Mouse (Mus musculus): ENCODE results near the gene Gm45337.
"Not testable (repeated sequence)": the region's sequence is repeated elsewhere in the genome, so short reads cannot be mapped to it uniquely, and the experiment has no call there.

Gm45337 gene

GRCm38 (mm10) chr7:142144507-142144906 is at the start of gene Gm45337:
Gm45337 (minus strand) TSS chr7:142144607.
- DNase-seq (ENCODE audit: low spot score), result no peak

GRCm38 (mm10) chr7:142190289-142190688 is 45.9 kb upstream of the Gm45337 start, which contains the start of gene Gm10153:
Gm10153 (minus strand) TSS chr7:142190389.
- no peak for DNase-seq (ENCODE audit: low spot score)

- DNase-seq (ENCODE audit: low spot score), result no peak
Observed at GRCm38 (mm10) chr7:142188156-142188555, 43.7 kb upstream of the Gm45337 start.

- DNase-seq (ENCODE audit: low spot score), result no peak
Observed at GRCm38 (mm10) chr7:142181021-142181420, 36.6 kb upstream of the Gm45337 start.

- DNase-seq (ENCODE audit: low spot score), result no peak
Observed at GRCm38 (mm10) chr7:142178685-142179084, 34.3 kb upstream of the Gm45337 start.

GRCm38 (mm10) chr7:142175905-142176304 is 31.5 kb upstream of the Gm45337 start, which contains the start of gene Krtap5-2:
Krtap5-2 (minus strand) TSS chr7:142176005.
- not testable (repeated sequence) for DNase-seq (ENCODE audit: low spot score)

GRCm38 (mm10) chr7:142169836-142170235 is 25.4 kb upstream of the Gm45337 start:
- no peak for DNase-seq (ENCODE audit: low spot score)

- not testable (repeated sequence) for DNase-seq (ENCODE audit: low spot score)
Observed at GRCm38 (mm10) chr7:142165639-142166038, 21.2 kb upstream of the Gm45337 start, which contains the start of gene Gm4553. Gm4553 (minus strand) TSS chr7:142165739.

GRCm38 (mm10) chr7:142159366-142159765 is 15.0 kb upstream of the Gm45337 start:
- DNase-seq (ENCODE audit: low spot score), result no peak

GRCm38 (mm10) chr7:142157013-142157412 is 12.6 kb upstream of the Gm45337 start, which contains the start of gene Gm29735:
Gm29735 (minus strand) TSS chr7:142157113.
- not testable (repeated sequence) for DNase-seq (ENCODE audit: low spot score)

- no peak for DNase-seq (ENCODE audit: low spot score)
Observed at GRCm38 (mm10) chr7:142155308-142155707, 10.9 kb upstream of the Gm45337 start.

GRCm38 (mm10) chr7:142152191-142152590 is 7.8 kb upstream of the Gm45337 start:
- no peak for DNase-seq (ENCODE audit: low spot score)

- no peak for DNase-seq (ENCODE audit: low spot score)
Observed at GRCm38 (mm10) chr7:142148633-142149032, 4.2 kb upstream of the Gm45337 start.

GRCm38 (mm10) chr7:142146033-142146432 is 1.6 kb upstream of the Gm45337 start:
- DNase-seq (ENCODE audit: low spot score), result peak; percentile 52

- DNase-seq (ENCODE audit: low spot score), result no peak
Observed at GRCm38 (mm10) chr7:142145413-142145940, 1.1 kb upstream of the Gm45337 start.

GRCm38 (mm10) chr7:142143506-142144010 is 849 bp downstream of the Gm45337 start:
- DNase-seq (ENCODE audit: low spot score), result not testable (repeated sequence)

GRCm38 (mm10) chr7:142140696-142141095 is 3.7 kb downstream of the Gm45337 start:
- DNase-seq (ENCODE audit: low spot score), result no peak

- not testable (repeated sequence) for DNase-seq (ENCODE audit: low spot score)
Observed at GRCm38 (mm10) chr7:142135934-142136333, 8.5 kb downstream of the Gm45337 start, which contains the start of gene Gm39115. Gm39115 (minus strand) TSS chr7:142136034.

- DNase-seq (ENCODE audit: low spot score), result peak; percentile 21
Observed at GRCm38 (mm10) chr7:142134206-142134995, 10.0 kb downstream of the Gm45337 start.

GRCm38 (mm10) chr7:142128843-142129242 is 15.6 kb downstream of the Gm45337 start:
- DNase-seq (ENCODE audit: low spot score), result no peak

GRCm38 (mm10) chr7:142120629-142121028 is 23.8 kb downstream of the Gm45337 start, which contains the start of gene Gm45618:
Gm45618 (minus strand) TSS chr7:142120729.
- not testable (repeated sequence) for DNase-seq (ENCODE audit: low spot score)

- DNase-seq (ENCODE audit: low spot score), result peak; percentile 23
Observed at GRCm38 (mm10) chr7:142119632-142120031, 24.8 kb downstream of the Gm45337 start.

GRCm38 (mm10) chr7:142104747-142105146 is 39.7 kb downstream of the Gm45337 start:
- DNase-seq (ENCODE audit: low spot score), result no peak

Measured in layer of hippocampus, adult 11-12 months (tissue).